Mouse (Mus musculus) intestine, embryonic 15.5 days (tissue): ENCODE measurements around the gene Brms1l. TPM values are rescaled to one million over a fixed set of nuclear protein-coding genes. Genes with fewer than 3 reads are reported as not detected.
"Not testable (repeated sequence)": the region's sequence is repeated elsewhere in the genome, so short reads cannot be mapped to it uniquely, and the experiment has no call there.

Experiments used
- ATAC-seq: fragments of 200-750 bp; cut with Nextera tagmentation; 2 replicates; pipeline ENCODE4 v1.8.0; 2017; ENCODE audit warnings: moderate TSS enrichment, moderate library complexity
- H3K27ac ChIP-seq: fragments of 300-500 bp; sonication (generic); 2 replicates; pipeline ENCODE4 v1.5.1; 2015; ENCODE audit warnings: mild to moderate bottlenecking, inconsistent platforms
- H3K27me3 ChIP-seq: fragments of 300-500 bp; sonication (generic); replicated peaks from 2 replicates; pipeline ENCODE4 v1.6.1; 2015; ENCODE audit warnings: inconsistent platforms
- H3K36me3 ChIP-seq: fragments of 300-500 bp; sonication (generic); 2 replicates; pipeline ENCODE4 v1.6.1; 2015; ENCODE audit warnings: inconsistent platforms
- H3K4me1 ChIP-seq: fragments of 300-500 bp; sonication (generic); replicated peaks from 2 replicates; pipeline ENCODE4 v1.6.1; 2015; ENCODE audit warnings: inconsistent platforms
- H3K4me2 ChIP-seq: fragments of 300-500 bp; sonication (generic); replicated peaks from 2 replicates; pipeline ENCODE4 v1.6.1; 2015; ENCODE audit warnings: mild to moderate bottlenecking, inconsistent platforms
- H3K4me3 ChIP-seq: fragments of 300-500 bp; sonication (generic); replicated peaks from 2 replicates; pipeline ENCODE4 v1.5.1; 2015; ENCODE audit warnings: inconsistent platforms
- H3K9ac ChIP-seq: fragments of 300-500 bp; sonication (generic); 2 replicates; pipeline ENCODE4 v1.6.1; 2015; ENCODE audit warnings: inconsistent platforms
- H3K9me3 ChIP-seq: fragments of 300-500 bp; sonication (generic); 2 replicates; pipeline ENCODE4 v1.6.1; 2016; ENCODE audit warnings: inconsistent platforms
- WGBS: fragments of 180-500 bp; shearing (Covaris S2); methylation state at CpG from one replicate; pipeline ENCODE4 v1.1.7; 2015; 5-methylcytosine and 5-hydroxymethylcytosine counted together
- polyA plus RNA-seq: library from polyadenylated mRNA; unstranded; fragments of >200 nt; fragmentation: Nextera tagmentation; extraction: Ambion mirVana; gene quantifications from 2 replicates; pipeline ENCODE4 v1.2.1, GENCODE M21; 2015

Gene Brms1l
- polyA plus RNA-seq = 27.0 and 28.0 TPM in 2 replicates

GRCm38 (mm10) chr12:55836199-55836951 lies at the start of gene Brms1l:
TSS of gene Brms1l (plus strand) at chr12:55836324.
- ATAC-seq = peak; percentile 100
- under 1% methylated on average over 75 of the region's 77 CpGs for WGBS
- peak within 1 kb of the TSS; percentile 79 for H3K4me2 ChIP-seq

DNA sequence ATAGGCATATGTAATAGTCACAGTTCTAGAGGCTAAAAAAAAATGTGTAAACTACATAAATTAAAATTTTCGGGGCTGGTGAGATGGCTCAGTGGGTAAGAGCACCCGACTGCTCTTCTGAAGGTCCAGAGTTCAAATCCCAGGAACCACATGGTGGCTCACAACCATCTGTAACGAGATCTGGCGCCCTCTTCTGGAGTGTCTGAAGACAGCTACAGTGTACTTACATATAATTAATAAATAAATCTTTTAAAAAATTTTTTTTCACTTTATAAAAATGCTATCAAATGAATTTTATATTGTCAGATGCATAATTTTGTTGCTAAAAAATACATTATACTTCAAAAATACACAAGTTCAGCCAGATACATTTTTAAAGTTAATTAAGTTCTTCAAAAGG lies 41.6 kb upstream of the Brms1l start:
- not testable (repeated sequence) for H3K36me3 ChIP-seq, H3K4me1 ChIP-seq, ATAC-seq, H3K27me3 ChIP-seq, H3K27ac ChIP-seq, H3K9me3 ChIP-seq, H3K4me2 ChIP-seq, H3K9ac ChIP-seq, H3K4me3 ChIP-seq
- WGBS = 84% methylated on average over 4 of the region's 4 CpGs

More at GRCm38 (mm10) chr12:55836199-55836951, at the start of gene Brms1l:
- H3K36me3 ChIP-seq = no peaks in the 10 kb centered on the region
- peak within 1 kb of the TSS; percentile 76 for H3K4me3 ChIP-seq
- H3K4me1 ChIP-seq = no peaks in the 10 kb centered on the region
- peak within 1 kb of the TSS; percentile 78 for H3K9ac ChIP-seq
- no peaks in the 10 kb centered on the region for H3K9me3 ChIP-seq
- peak within 1 kb of the TSS; percentile 90 for H3K27ac ChIP-seq
- no peaks in the 10 kb centered on the region for H3K27me3 ChIP-seq

- WGBS = 64% methylated on average over 3 of the region's 3 CpGs
- no peaks in the 10 kb centered on the region for H3K4me1 ChIP-seq
- ATAC-seq = no peak
Measured at GRCm38 (mm10) chr12:55797103-55797502, 39.0 kb upstream of the Brms1l start.

GRCm38 (mm10) chr12:55798745-55799144 lies 37.4 kb upstream of the Brms1l start:
- H3K27me3 ChIP-seq = no peaks in the 10 kb centered on the region
- H3K9ac ChIP-seq = no peak overlapping the region
- 0 out of 2 replicates have a peak, but pooled peaks cover 2% of the 10 kb centered on the region for H3K36me3 ChIP-seq
- H3K4me3 ChIP-seq = no peak overlapping the region
- no peak for ATAC-seq
- H3K4me2 ChIP-seq = no peak overlapping the region
- no peak overlapping the region for H3K27ac ChIP-seq
- H3K4me1 ChIP-seq = no peaks in the 10 kb centered on the region
- 83% methylated on average over 4 of the region's 4 CpGs for WGBS
- H3K9me3 ChIP-seq = no peaks in the 10 kb centered on the region

More at GRCm38 (mm10) chr12:55797103-55797502, 39.0 kb upstream of the Brms1l start:
- H3K4me2 ChIP-seq = no peak overlapping the region
- H3K9me3 ChIP-seq = no peaks in the 10 kb centered on the region
- no peak overlapping the region for H3K4me3 ChIP-seq
- no peaks in the 10 kb centered on the region for H3K27me3 ChIP-seq
- no peak overlapping the region for H3K9ac ChIP-seq
- no peak overlapping the region for H3K27ac ChIP-seq
- 0 out of 2 replicates have a peak, but pooled peaks cover 3% of the 10 kb centered on the region for H3K36me3 ChIP-seq

DNA sequence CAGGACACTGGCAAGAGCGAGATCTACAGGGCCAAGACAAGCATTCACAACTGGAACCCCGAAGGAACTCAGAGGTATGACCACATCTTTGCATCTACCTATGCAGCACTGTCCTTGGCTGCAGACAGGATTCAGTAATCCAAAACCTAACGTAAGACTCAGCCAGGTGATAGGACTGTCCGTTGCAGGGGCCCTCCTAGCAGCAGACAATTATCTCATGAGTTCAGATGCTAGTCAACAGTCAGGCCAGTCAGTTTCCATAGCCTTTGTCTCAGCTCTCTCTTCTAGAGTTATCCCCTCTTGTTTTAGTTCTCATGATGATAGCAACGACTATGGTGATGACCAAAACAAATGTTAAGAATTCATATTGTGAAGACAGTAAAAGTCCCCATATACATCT lies 36.0 kb upstream of the Brms1l start:
- no peak overlapping the region for H3K9ac ChIP-seq
- no peaks in the 10 kb centered on the region for H3K9me3 ChIP-seq
- no peaks in the 10 kb centered on the region for H3K27me3 ChIP-seq
- no peaks in the 10 kb centered on the region for H3K4me1 ChIP-seq
- 79% methylated on average over 5 of the region's 5 CpGs for WGBS
- H3K27ac ChIP-seq = no peak overlapping the region
- no peak for ATAC-seq
- H3K36me3 ChIP-seq = no peaks in the 10 kb centered on the region
- H3K4me3 ChIP-seq = no peak overlapping the region
- H3K4me2 ChIP-seq = no peak overlapping the region

- Histone ChIP-seq H3K36me3 (no peaks in the 10 kb centered on the region), H3K9me3 (no peaks in the 10 kb centered on the region), H3K27me3 (no peaks in the 10 kb centered on the region), H3K4me1 (no peaks in the 10 kb centered on the region), H3K4me3 (no peak overlapping the region), H3K9ac (no peak overlapping the region), H3K27ac (no peak overlapping the region), H3K4me2 (no peak overlapping the region)
- ATAC-seq = no peak
- WGBS = 93% methylated on average over 4 of the region's 4 CpGs
Measured at GRCm38 (mm10) chr12:55801131-55801530, 35.0 kb upstream of the Brms1l start.

GRCm38 (mm10) chr12:55805035-55805434 lies 31.1 kb upstream of the Brms1l start:
- WGBS = 48% methylated on average over 3 of the region's 3 CpGs
- Histone ChIP-seq H3K9ac (no peak overlapping the region), H3K9me3 (no peaks in the 10 kb centered on the region), H3K4me3 (no peak overlapping the region), H3K4me1 (no peaks in the 10 kb centered on the region), H3K27ac (no peak overlapping the region), H3K27me3 (no peaks in the 10 kb centered on the region), H3K36me3 (no peaks in the 10 kb centered on the region), H3K4me2 (no peak overlapping the region)
- ATAC-seq = no peak

DNA sequence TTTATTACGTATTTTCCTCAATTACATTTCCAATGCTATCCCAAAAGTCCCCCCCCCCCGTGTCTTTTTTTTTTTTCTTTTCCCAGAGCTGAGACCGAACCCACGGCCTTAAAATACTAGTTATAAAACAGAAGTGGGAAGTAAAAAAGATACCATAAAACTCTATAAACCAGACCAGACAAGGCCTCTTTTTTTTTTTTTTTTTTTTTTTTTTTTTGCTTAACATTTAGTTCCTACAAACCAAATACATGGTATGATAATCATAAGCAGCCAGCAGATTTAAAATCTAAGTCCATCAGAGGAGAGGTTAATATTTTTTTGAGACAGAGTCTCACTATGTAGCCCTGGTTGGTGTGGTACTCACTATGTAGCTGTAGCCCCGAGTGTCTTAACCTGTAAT lies 19.6 kb upstream of the Brms1l start:
- no peaks in the 10 kb centered on the region for H3K9me3 ChIP-seq
- H3K4me1 ChIP-seq = no peaks in the 10 kb centered on the region
- 92% methylated on average over 5 of the region's 5 CpGs for WGBS

DNA sequence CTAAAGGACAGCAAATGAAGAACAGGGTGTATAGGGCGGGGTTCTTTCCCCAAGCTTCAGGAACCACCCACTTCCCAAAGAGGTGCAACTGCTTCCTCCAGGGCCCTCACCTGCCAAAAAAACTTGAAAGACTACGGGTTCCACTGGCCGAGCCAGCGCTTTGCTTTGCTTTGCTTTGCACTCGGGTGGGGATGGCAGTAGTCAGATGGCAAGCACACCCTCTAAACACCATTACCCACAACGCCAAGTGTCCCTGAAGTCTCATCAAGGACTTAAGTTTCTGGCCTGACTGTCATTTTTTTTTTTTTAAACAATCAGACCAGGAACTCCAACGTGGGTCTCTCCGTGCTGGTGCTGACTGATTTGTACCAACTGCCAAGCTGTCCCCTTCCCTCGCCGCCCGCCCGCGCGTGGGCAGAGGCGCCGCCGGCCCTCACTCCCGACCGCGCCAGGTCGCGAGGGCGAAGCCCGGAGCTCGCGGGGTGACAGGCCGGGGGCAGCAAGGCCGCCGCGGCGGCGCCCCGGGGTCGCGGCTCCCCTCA lies 15.9 kb upstream of the Brms1l start:
- Histone ChIP-seq H3K9me3 (no peaks in the 10 kb centered on the region), H3K27ac (peak overlapping the region; percentile 94), H3K4me1 (no peaks in the 10 kb centered on the region), H3K27me3 (no peaks in the 10 kb centered on the region), H3K36me3 (no peaks in the 10 kb centered on the region), H3K4me3 (peak overlapping the region; percentile 91), H3K4me2 (peak overlapping the region; percentile 80), H3K9ac (peak overlapping the region; percentile 94)
- ATAC-seq = peak; percentile 73
- under 1% methylated on average over 35 of the region's 35 CpGs for WGBS

More for the DNA sequence above, 19.6 kb upstream of the Brms1l start:
- no peaks in the 10 kb centered on the region for H3K27me3 ChIP-seq
- H3K4me2 ChIP-seq = no peak overlapping the region
- no peak overlapping the region for H3K4me3 ChIP-seq
- H3K36me3 ChIP-seq = no peaks in the 10 kb centered on the region
- no peak for ATAC-seq
- H3K27ac ChIP-seq = no peak overlapping the region
- H3K9ac ChIP-seq = no peak overlapping the region

GRCm38 (mm10) chr12:55820661-55821314 lies 15.3 kb upstream of the Brms1l start, which contains the start of gene Ralgapa1:
TSS of gene Ralgapa1 (minus strand) at chr12:55821167.
- H3K27me3 ChIP-seq = no peaks in the 10 kb centered on the region
- peak; percentile 95 for ATAC-seq
- peak within 1 kb of the TSS; percentile 91 for H3K4me3 ChIP-seq
- WGBS = 0% methylated on average over 70 of the region's 78 CpGs
- H3K9ac ChIP-seq = peak within 1 kb of the TSS; percentile 94
- H3K4me2 ChIP-seq = peak within 1 kb of the TSS; percentile 80
- no peaks in the 10 kb centered on the region for H3K4me1 ChIP-seq
- no peaks in the 10 kb centered on the region for H3K36me3 ChIP-seq
- no peaks in the 10 kb centered on the region for H3K9me3 ChIP-seq
- H3K27ac ChIP-seq = peak within 1 kb of the TSS; percentile 94

- H3K4me3 ChIP-seq = no peak overlapping the region
- H3K9ac ChIP-seq = no peak overlapping the region
- H3K27ac ChIP-seq = no peak overlapping the region
- ATAC-seq = no peak
- no peaks in the 10 kb centered on the region for H3K9me3 ChIP-seq
- H3K36me3 ChIP-seq = no peaks in the 10 kb centered on the region
- WGBS = 83% methylated on average over 6 of the region's 6 CpGs
- H3K4me2 ChIP-seq = no peak overlapping the region
- H3K27me3 ChIP-seq = no peaks in the 10 kb centered on the region
- no peaks in the 10 kb centered on the region for H3K4me1 ChIP-seq
Measured at GRCm38 (mm10) chr12:55824027-55824426, 12.1 kb upstream of the Brms1l start.

- H3K9ac ChIP-seq = no peak overlapping the region
- no peak for ATAC-seq
- 88% methylated on average over 2 of the region's 2 CpGs for WGBS
- H3K9me3 ChIP-seq = no peaks in the 10 kb centered on the region
- no peaks in the 10 kb centered on the region for H3K4me1 ChIP-seq
- no peak overlapping the region for H3K4me2 ChIP-seq
- H3K4me3 ChIP-seq = no peak overlapping the region
- H3K36me3 ChIP-seq = no peaks in the 10 kb centered on the region
- H3K27me3 ChIP-seq = no peaks in the 10 kb centered on the region
- H3K27ac ChIP-seq = no peak overlapping the region
Measured at GRCm38 (mm10) chr12:55825537-55825936, 10.6 kb upstream of the Brms1l start.
